ENCODE assay signal across 8 mouse cellular contexts in genomic region chr10:127286730-127287129, GRCm38 (mm10). TPM values are rescaled to one million over a fixed set of nuclear protein-coding genes. Genes with fewer than 3 reads are reported as not detected.
DNase-seq lines count a peak whose midpoint lies in the region; ATAC-seq lines count a peak whose summit lies in the region.

No protein-coding gene starts in this region.

- H3K79me2 ChIP-seq in macrophage (ENCODE audit: inconsistent target), result peaks cover 56% of the 10 kb centered on the region

- H3K4me1 ChIP-seq in heart, embryonic 10.5 days, result peaks cover 50% of the 10 kb centered on the region
- H3K4me1 ChIP-seq in hindbrain, embryonic 11.5 days (replicated peaks; ENCODE audit: control insufficient read depth, insufficient read depth, low read length), result peaks cover 18% of the 10 kb centered on the region

- no peak for ATAC-seq in hindbrain, embryonic 11.5 days (ENCODE audit: low FRiP score)

- H3K9ac ChIP-seq in hindbrain, embryonic 11.5 days (ENCODE audit: low read depth, low read length), result peak overlapping the region; percentile 74; the same call in 1 of the 2 replicates

- H3K27me3 ChIP-seq in heart, embryonic 10.5 days (ENCODE audit: insufficient read depth, poor library complexity, severe bottlenecking), result no peaks in the 10 kb centered on the region
- H3K27me3 ChIP-seq in hindbrain, embryonic 11.5 days (ENCODE audit: control insufficient read depth, insufficient read depth, low read length), result no peaks in the 10 kb centered on the region

- no peaks in the 10 kb centered on the region for H3K9me3 ChIP-seq in heart, embryonic 10.5 days
- H3K9me3 ChIP-seq in hindbrain, embryonic 11.5 days (ENCODE audit: control insufficient read depth, low read length), result no peaks in the 10 kb centered on the region

- H3K36me3 ChIP-seq in heart, embryonic 10.5 days, result peaks cover 59% of the 10 kb centered on the region
- peaks cover 17% of the 10 kb centered on the region for H3K36me3 ChIP-seq in hindbrain, embryonic 11.5 days (ENCODE audit: control insufficient read depth, insufficient read depth, low read length)
- H3K36me3 ChIP-seq in macrophage (ENCODE audit: inconsistent target), result peaks cover 40% of the 10 kb centered on the region

- 64% methylated on average over 7 of the region's 7 CpGs for WGBS in heart, embryonic 10.5 days
- 41% methylated on average over 7 of the region's 7 CpGs for WGBS in hindbrain, embryonic 11.5 days
- 51% methylated on average over 7 of the region's 7 CpGs for WGBS in macrophage (ENCODE audit: missing documents)

- 0 out of 2 replicates have a peak overlapping the region, but pooled peaks have one; percentile 98 for H3K27ac ChIP-seq in heart, embryonic 10.5 days
- H3K27ac ChIP-seq in hindbrain, embryonic 11.5 days (ENCODE audit: low read depth, low read length), result 0 out of 2 replicates have a peak overlapping the region, but pooled peaks have one; percentile 33
- peak overlapping the region; percentile 92; the same call in 1 of the 2 replicates for H3K27ac ChIP-seq in macrophage

- DNase-seq in heart, embryonic 10.5 days (ENCODE audit: low spot score), result no peak
- no peak for DNase-seq in heart, postnatal 36 days
- peak; percentile 72 for DNase-seq in R1 (ENCODE audit: low read depth, low spot score)
- no peak for DNase-seq in hindbrain, embryonic 11.5 days (ENCODE audit: low spot score)
- DNase-seq in T-cell, adult 2 months (ENCODE audit: low spot score), result no peak
- DNase-seq in right cerebral cortex, adult 2 months (ENCODE audit: low spot score in 2 of 2), result no peak
- DNase-seq in layer of hippocampus, postnatal 10 days (ENCODE audit: low spot score in 2 of 2), result no peak

- peak overlapping the region; percentile 85 for H3K4me2 ChIP-seq in hindbrain, embryonic 11.5 days (replicated peaks; ENCODE audit: low read depth, low read length)

- intact Hi-C loops in heart, postnatal 36 days (cut with DNase I), result loop anchor here (1.0 to 5.0 kb wide), 2 partner anchors 18 to 381 kb away; partner anchors contain the start of genes Nab2 and Nemp1

- peak overlapping the region; percentile 75; the same call in 1 of the 2 replicates for H3K4me3 ChIP-seq in heart, embryonic 10.5 days
- H3K4me3 ChIP-seq in hindbrain, embryonic 11.5 days (ENCODE audit: low read depth, low read length), result peak overlapping the region; percentile 58; the same call in 1 of the 2 replicates
- no peak overlapping the region; the same call in 1 of the 2 replicates for H3K4me3 ChIP-seq in macrophage (ENCODE audit: inconsistent target)

RNA-seq across cellular contexts. Expression of gene Mbd6, which starts 2.1 kb away (rescaled TPM):
- polyA plus RNA-seq in heart, embryonic 10.5 days (2016; fragmentation: Nextera tagmentation; extraction: Ambion mirVana), result 11.3 and 16.9 TPM in 2 replicates
- 10 to 100 TPM; 22.0 to 24.2 TPM for total RNA-seq in heart, postnatal 36 days (2021)
- polyA plus RNA-seq in hindbrain, embryonic 11.5 days (2014; fragmentation: Nextera tagmentation; extraction: Ambion mirVana), result 14.2 and 17.5 TPM in 2 replicates
- 100 to 1,000 TPM in 25 of 26 experiments, 10 to 100 TPM in 1; 84.5 to 264 (median 195) TPM for total RNA-seq in macrophage (2018; cell fraction: chromatin; rRNA removed)
- total RNA-seq in macrophage (2018; cell fraction: cytosol; rRNA removed), result 10 to 100 TPM; 24.6 to 53.2 (median 34.6) TPM
- 100 to 1,000 TPM in 24 of 26 experiments, 10 to 100 TPM in 2; 88.1 to 233 (median 149) TPM for total RNA-seq in macrophage (2018; cell fraction: nucleus; rRNA removed)
- polyA plus RNA-seq in macrophage (2018), result 13.5 to 25.4 TPM (median 19.5 TPM) in 3 replicates
- total RNA-seq in layer of hippocampus, postnatal 10 days (2021), result 10 to 100 TPM; 44.8 to 58.7 TPM

RNA-seq across cellular contexts. Expression of gene Dctn2, which starts 20.6 kb away (rescaled TPM):
- polyA plus RNA-seq in heart, embryonic 10.5 days (2016; fragmentation: Nextera tagmentation; extraction: Ambion mirVana), result 155 and 167 TPM in 2 replicates
- 100 to 1,000 TPM; 144 to 154 TPM for total RNA-seq in heart, postnatal 36 days (2021)
- polyA plus RNA-seq in hindbrain, embryonic 11.5 days (2014; fragmentation: Nextera tagmentation; extraction: Ambion mirVana), result 210 and 214 TPM in 2 replicates
- total RNA-seq in macrophage (2018; cell fraction: chromatin; rRNA removed), result 100 to 1,000 TPM; 145 to 323 (median 235) TPM
- 100 to 1,000 TPM in 18 of 26 experiments, 10 to 100 TPM in 8; 85.0 to 130 (median 105) TPM for total RNA-seq in macrophage (2018; cell fraction: cytosol; rRNA removed)
- total RNA-seq in macrophage (2018; cell fraction: nucleus; rRNA removed), result 100 to 1,000 TPM in 25 of 26 experiments, 10 to 100 TPM in 1; 83.9 to 187 (median 136) TPM
- 110 to 121 TPM (median 112 TPM) in 3 replicates for polyA plus RNA-seq in macrophage (2018)
- total RNA-seq in layer of hippocampus, postnatal 10 days (2021), result 100 to 1,000 TPM; 312 to 315 TPM

RNA-seq across cellular contexts. Expression of gene Kif5a, which starts 23.6 kb away (rescaled TPM):
- polyA plus RNA-seq in heart, embryonic 10.5 days (2016; fragmentation: Nextera tagmentation; extraction: Ambion mirVana), result 0.41 and 1.4 TPM in 2 replicates
- under 1 TPM; 0.41 to 0.92 TPM for total RNA-seq in heart, postnatal 36 days (2021)
- 41.4 and 42.2 TPM in 2 replicates for polyA plus RNA-seq in hindbrain, embryonic 11.5 days (2014; fragmentation: Nextera tagmentation; extraction: Ambion mirVana)
- 1 to 10 TPM; 1.1 to 8.4 (median 3.0) TPM for total RNA-seq in macrophage (2018; cell fraction: chromatin; rRNA removed)
- under 1 TPM; 0.33 to 0.96 (median 0.56) TPM for total RNA-seq in macrophage (2018; cell fraction: cytosol; rRNA removed)
- 1 to 10 TPM in 18 of 26 experiments, under 1 TPM in 8; 0.46 to 3.2 (median 1.5) TPM for total RNA-seq in macrophage (2018; cell fraction: nucleus; rRNA removed)
- polyA plus RNA-seq in macrophage (2018), result 0.61 to 0.67 TPM (median 0.63 TPM) in 3 replicates
- total RNA-seq in layer of hippocampus, postnatal 10 days (2021), result 100 to 1,000 TPM; 360 to 377 TPM

RNA-seq across cellular contexts. Expression of gene Mars, which starts 24.9 kb away (rescaled TPM):
- polyA plus RNA-seq in heart, embryonic 10.5 days (2016; fragmentation: Nextera tagmentation; extraction: Ambion mirVana), result 119 and 140 TPM in 2 replicates
- 10 to 100 TPM; 41.0 to 46.4 TPM for total RNA-seq in heart, postnatal 36 days (2021)
- polyA plus RNA-seq in hindbrain, embryonic 11.5 days (2014; fragmentation: Nextera tagmentation; extraction: Ambion mirVana), result 173 and 179 TPM in 2 replicates
- total RNA-seq in macrophage (2018; cell fraction: chromatin; rRNA removed), result 10 to 100 TPM in 24 of 26 experiments, 1 to 10 TPM in 2; 6.5 to 62.2 (median 30.8) TPM
- total RNA-seq in macrophage (2018; cell fraction: cytosol; rRNA removed), result 10 to 100 TPM; 11.1 to 29.3 (median 22.8) TPM
- total RNA-seq in macrophage (2018; cell fraction: nucleus; rRNA removed), result 10 to 100 TPM in 23 of 26 experiments, 1 to 10 TPM in 3; 7.3 to 42.5 (median 27.1) TPM
- polyA plus RNA-seq in macrophage (2018), result 19.9 to 28.8 TPM (median 20.2 TPM) in 3 replicates
- total RNA-seq in layer of hippocampus, postnatal 10 days (2021), result 10 to 100 TPM; 53.9 to 57.7 TPM

RNA-seq across cellular contexts. Expression of gene Arhgap9, which starts 35.0 kb away (rescaled TPM):
- 0.87 and 3.1 TPM in 2 replicates for polyA plus RNA-seq in heart, embryonic 10.5 days (2016; fragmentation: Nextera tagmentation; extraction: Ambion mirVana)
- total RNA-seq in heart, postnatal 36 days (2021), result 1 to 10 TPM; 3.1 to 3.6 TPM
- polyA plus RNA-seq in hindbrain, embryonic 11.5 days (2014; fragmentation: Nextera tagmentation; extraction: Ambion mirVana), result 1.1 and 2.2 TPM in 2 replicates
- total RNA-seq in macrophage (2018; cell fraction: chromatin; rRNA removed), result 100 to 1,000 TPM in 9 of 26 experiments, 10 to 100 TPM in 16, 1 to 10 TPM in 1; 7.6 to 191 (median 75.7) TPM
- total RNA-seq in macrophage (2018; cell fraction: cytosol; rRNA removed), result 100 to 1,000 TPM in 9 of 26 experiments, 10 to 100 TPM in 17; 57.0 to 121 (median 82.1) TPM
- total RNA-seq in macrophage (2018; cell fraction: nucleus; rRNA removed), result 100 to 1,000 TPM in 4 of 26 experiments, 10 to 100 TPM in 22; 18.8 to 137 (median 66.9) TPM
- 48.5 to 115 TPM (median 70.4 TPM) in 3 replicates for polyA plus RNA-seq in macrophage (2018)
- 1 to 10 TPM; 1.1 to 1.2 TPM for total RNA-seq in layer of hippocampus, postnatal 10 days (2021)

Comparison
In these comparisons a context has a peak if more than half of its experiments do, and no peak if none do; other contexts are left out.
1. H3K27ac ChIP-seq: peak in every context shown above with its lines; median percentile 98 in heart, embryonic 10.5 days; 92 in macrophage; 33 in hindbrain, embryonic 11.5 days.
2. RNA of gene Kif5a, which starts 23.6 kb away (polyA plus RNA-seq): 41.4 to 42.2 TPM in hindbrain, embryonic 11.5 days; 0.41 to 1.4 TPM in heart, embryonic 10.5 days and 0.61 to 0.67 TPM in macrophage; every median in the first group is over 10 times any median in the second.